Mouse (Mus musculus): ENCODE data around the gene Srl.
"Not testable (repeated sequence)": the region's sequence is repeated elsewhere in the genome, so short reads cannot be mapped to it uniquely, and the experiment has no call there.

Srl gene

DNA sequence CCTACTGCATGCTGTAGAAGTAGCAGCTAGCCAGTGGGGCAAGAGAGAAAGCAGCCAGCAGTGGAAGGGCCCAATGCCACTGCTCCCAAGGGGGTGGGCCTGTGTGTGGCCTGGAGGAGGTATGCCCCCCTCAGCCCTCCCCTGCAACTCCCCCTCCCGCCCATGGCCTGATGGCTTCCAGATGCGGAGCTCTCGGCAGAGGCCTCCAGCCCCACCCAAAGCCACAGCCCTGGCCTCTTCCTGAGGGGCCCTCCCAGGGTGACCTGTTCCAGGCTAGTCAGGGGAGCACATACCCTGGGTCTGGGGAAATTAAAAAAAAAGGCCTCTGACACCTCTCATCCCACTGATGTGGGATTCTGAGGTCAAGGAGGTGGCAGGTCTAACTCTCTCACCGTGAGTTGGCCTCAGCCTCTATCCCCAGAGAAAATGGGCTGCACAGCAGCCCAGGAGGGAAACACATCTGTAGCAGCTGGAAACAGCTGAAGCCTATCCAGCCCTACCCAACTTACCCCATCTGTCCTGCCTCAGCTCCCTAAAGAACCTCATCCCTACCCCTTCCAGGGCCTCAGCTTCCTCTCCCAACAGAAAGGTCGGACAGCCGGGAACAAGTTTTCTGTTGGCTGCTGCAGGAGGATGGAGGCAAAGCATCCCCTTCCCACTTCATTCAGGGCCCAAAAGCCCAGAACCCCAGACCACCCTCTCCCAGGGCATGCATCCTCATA, 11.4 kb upstream of the Srl start:
- DNase-seq (ENCODE audit: low read depth) = no peak

GRCm38 (mm10) chr16:4551885-4552284, 10.3 kb upstream of the Srl start:
- no peak for DNase-seq (ENCODE audit: low read depth)

DNA sequence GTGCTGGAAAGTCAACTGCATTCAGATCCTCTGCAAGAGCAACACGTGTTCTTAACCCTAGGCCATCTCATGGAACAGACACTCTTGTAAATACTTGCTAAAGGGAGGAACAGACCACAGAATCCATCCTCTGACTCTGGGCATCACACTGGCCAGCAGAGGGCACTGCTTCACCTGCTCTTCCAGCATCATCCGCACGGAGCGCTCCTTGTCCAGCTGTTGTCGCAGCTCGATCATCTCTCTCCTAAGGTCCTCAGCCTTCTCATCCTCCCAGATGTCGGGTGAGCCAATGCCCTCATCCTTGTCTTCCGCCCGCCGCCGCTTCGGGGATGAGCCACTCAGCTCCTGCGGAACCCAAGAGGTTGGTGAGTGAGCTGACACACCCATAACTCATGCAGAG, 9.4 kb upstream of the Srl start:
- peak; percentile 67 for DNase-seq (ENCODE audit: low read depth)

DNA sequence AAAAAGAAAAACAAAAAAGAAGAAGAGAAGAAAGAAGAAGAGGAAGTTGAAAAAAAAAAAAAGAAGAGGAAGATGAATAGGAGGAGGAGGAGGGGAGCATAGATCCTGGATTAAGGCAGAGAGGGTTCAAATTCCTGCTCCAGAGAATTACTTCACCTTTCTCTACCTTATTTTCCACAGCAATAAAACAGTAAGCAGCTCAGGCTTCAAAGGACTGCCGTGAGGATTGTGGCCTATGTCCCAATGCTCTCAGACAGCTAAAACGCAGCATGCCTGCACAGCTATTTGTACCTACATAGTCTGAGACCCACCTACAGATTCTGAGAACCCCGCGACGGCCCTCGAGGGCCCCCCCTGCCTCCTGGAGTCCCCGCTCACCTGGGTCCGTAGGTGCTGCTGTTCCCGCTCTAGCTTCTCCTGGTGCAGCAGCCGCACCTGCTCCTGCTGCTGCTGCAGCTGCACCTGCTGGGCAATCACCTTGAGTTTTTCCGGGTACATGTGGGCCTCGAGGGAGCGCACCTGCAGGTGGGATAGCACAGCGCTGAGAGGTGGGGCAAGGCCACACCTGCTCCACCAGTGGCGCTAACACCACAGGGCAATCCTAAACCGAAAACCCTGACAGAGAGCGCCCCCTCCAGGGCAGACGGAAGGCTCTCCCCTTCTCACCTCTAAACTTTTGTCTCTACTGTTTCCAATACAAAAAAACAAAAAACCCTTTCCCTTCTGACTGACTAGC, 7.5 kb upstream of the Srl start:
- DNase-seq (ENCODE audit: low read depth) = no peak

- no peak for DNase-seq (ENCODE audit: low read depth)
Observed at GRCm38 (mm10) chr16:4547611-4548010, 6.0 kb upstream of the Srl start.

GRCm38 (mm10) chr16:4546838-4547237, 5.2 kb upstream of the Srl start:
- no peak for DNase-seq (ENCODE audit: low read depth)

- no peak for DNase-seq (ENCODE audit: low read depth)
Observed at GRCm38 (mm10) chr16:4544845-4545244, 3.2 kb upstream of the Srl start.

GRCm38 (mm10) chr16:4543266-4543665, 1.6 kb upstream of the Srl start:
- DNase-seq (ENCODE audit: low read depth) = no peak

- no peak for DNase-seq (ENCODE audit: low read depth)
Observed at GRCm38 (mm10) chr16:4542236-4542774, 689 bp upstream of the Srl start.

DNA sequence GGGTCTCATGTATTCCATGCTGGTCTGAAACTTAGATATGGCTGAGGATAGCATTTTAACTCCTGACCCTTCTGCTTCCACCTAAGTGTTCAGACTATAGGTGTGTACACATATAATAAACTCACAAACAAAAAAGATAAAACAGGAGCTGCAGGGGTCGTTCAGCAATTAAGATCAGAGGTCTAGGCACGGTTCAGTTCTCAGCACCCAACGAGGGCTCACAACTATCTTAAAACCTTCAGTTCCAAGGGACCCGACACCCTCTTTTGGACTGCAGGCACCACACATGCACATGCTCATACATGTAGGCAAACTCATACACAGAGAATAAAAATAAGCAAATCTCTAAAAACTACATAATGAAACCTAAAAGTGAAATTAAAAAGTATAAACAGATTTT, 583 bp downstream of the Srl start:
- DNase-seq (ENCODE audit: low read depth) = no peak

DNA sequence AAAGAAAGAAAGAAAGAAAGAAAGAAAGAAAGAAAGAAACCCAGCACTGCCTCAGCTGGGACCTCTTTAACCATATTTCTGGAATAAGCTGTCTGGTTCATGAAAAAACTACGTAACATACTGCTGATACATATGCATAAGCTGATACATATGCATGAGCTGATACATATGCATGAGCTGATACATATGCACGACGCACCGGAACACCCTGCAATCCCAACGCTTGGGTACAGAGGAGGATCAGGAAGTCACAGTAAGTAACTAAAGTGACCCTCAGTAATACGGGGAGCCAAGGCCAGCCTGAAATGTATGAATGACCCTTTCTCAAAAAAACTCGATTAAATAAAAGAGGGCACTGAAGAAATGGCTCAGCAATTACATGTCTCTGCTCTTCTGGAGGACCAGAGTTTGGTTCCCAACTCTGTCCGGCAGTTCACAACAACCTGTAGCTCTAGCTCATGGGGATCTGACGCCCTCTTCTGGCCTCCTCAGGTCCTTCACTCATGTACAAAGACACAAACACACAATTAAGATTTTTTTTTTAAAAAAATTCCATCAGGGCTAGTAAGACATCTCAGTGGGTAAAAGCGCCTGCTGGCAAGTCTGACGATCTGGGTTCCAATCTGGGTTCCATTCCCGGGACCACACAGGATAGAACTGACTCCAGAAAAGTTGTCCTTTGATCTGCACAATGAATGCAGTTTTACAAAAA, 1.4 kb downstream of the Srl start:
- DNase-seq (ENCODE audit: low read depth) = no peak

- no peak for DNase-seq (ENCODE audit: low read depth)
Observed at GRCm38 (mm10) chr16:4539521-4539920, 2.1 kb downstream of the Srl start.

GRCm38 (mm10) chr16:4537616-4538358, 3.8 kb downstream of the Srl start:
- no peak for DNase-seq (ENCODE audit: low read depth)

DNA sequence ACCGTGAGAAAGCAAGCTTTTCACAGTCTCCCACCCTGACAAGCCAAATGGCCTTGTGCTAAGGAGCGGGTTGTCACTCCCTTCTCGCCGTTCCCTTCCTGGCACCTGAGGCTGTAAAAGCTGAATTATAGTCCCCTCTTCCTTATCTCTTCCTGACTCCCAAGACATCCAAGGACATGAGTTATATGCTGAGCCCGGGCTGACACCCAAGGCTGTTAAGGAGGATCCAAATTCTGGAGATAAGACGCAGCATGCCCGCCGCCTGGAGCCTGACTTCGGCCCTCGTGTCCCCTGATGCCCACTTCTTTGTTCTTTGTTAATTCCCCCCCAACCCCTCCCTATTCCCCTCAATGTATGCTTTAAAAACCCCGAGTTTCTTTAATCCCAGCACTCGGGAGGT, 14.2 kb downstream of the Srl start:
- DNase-seq (ENCODE audit: low read depth) = not testable (repeated sequence)

- DNase-seq (ENCODE audit: low read depth) = no peak
Observed at GRCm38 (mm10) chr16:4523313-4524004, 18.2 kb downstream of the Srl start.

GRCm38 (mm10) chr16:4522879-4523278, 18.7 kb downstream of the Srl start:
- DNase-seq (ENCODE audit: low read depth) = no peak

DNA sequence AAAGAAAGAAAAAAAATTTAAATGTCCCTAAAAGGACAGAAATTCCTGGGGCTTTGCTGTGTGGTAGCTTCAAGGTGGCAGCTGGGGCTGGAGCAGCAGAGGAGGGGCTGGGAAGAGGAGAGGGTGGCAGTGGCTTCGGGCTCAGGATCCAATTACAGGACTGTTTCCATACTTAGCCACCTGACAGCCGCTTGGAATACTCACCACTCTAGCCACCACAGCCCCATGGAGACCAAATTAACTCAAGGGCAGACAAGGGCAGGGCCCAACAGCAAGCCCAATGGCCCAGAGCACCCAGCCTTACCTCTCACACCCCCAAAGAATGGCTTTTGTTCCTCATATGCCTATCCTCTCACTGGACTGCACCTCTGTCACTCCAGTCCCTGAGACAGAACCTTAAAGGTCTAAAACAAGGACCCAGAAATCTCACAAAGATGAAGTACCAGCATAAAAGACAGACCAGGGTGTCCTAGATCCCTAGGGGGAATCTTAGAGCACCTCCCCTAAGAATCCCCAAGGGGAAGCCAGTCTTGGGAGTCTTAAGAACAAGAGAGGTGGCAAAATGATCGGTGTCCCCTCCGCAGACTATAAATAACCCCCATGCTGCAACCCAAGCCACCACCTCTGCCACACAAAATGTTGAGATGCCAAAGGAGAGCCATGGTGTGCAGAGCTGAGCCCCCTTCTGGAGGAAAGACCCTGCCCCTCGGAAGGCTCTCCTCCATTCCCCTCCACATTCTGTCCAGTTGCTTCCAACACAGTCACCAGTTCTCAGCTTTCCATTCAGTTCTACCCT, 19.7 kb downstream of the Srl start:
- DNase-seq (ENCODE audit: low read depth) = no peak

DNA sequence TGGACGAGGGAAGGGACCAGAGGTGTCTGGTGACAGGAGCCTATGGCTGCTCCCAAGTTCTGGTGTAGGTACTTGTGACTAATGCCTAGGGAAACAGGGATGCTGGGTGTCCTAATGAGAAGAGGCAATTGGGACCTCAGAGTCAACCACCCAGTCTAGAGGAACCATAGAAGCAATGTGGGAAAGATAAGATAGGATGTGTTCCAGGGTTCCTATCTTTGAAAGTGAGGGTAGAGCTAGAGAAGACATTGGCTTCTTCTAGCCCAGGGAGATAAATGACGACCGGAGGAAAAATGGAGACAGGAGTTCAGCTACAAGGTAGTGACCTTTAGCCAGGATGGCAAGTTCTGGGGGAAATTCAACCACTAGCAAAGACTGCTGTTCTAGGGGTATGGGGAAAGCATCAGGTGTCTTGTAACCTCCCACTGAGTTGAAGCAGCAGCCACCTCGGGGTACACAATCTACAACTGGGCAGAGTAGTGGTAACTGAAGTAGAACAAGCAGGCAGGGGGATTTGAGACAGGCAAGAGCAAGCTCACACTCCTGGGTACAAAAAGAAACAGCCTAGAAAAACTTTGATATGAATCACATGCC, 20.4 kb downstream of the Srl start:
- no peak for DNase-seq (ENCODE audit: low read depth)

- DNase-seq (ENCODE audit: low read depth) = no peak
Observed at GRCm38 (mm10) chr16:4520673-4521072, 20.9 kb downstream of the Srl start.

DNA sequence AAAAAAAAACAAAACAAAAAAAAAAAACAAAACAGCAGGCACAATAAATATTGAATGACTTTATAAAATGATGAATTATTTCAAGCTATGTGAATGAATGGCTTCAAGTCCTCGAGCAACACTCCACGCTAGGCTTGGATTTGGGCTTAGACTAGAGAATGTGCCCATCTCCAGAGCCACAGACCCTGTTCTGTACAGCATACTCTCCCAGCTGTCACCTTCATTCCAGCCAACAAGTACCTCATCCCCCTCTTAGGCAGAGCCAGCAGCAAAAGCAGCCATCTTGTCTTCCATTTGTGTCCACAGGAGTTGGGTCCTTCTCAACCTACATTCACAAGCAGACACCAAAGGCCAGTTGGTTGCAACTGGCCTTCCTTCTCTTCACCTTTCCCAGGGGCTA, 21.8 kb downstream of the Srl start:
- no peak for DNase-seq (ENCODE audit: low read depth)
